Mouse (Mus musculus): Measurements from ENCODE around the gene Fcrl1. TPM values are rescaled to one million over a fixed set of nuclear protein-coding genes. Genes with fewer than 3 reads are reported as not detected.

The Fcrl1 gene
- polyA plus RNA-seq, 1 experiment from 2014 or later, result 1.4 TPM

- DNase-seq (ENCODE audit: low spot score), result no peak
Observed at GRCm38 (mm10) chr3:87410605-87411004, 34.4 kb downstream of the Fcrl1 start.

- DNase-seq (ENCODE audit: low spot score), result peak; percentile 61
Observed at GRCm38 (mm10) chr3:87411150-87411549, 35.0 kb downstream of the Fcrl1 start.

- no peak for DNase-seq (ENCODE audit: low spot score)
Observed at GRCm38 (mm10) chr3:87420645-87421044, 44.5 kb downstream of the Fcrl1 start.

- DNase-seq (ENCODE audit: low spot score), result no peak
Observed at GRCm38 (mm10) chr3:87422386-87422910, 46.3 kb downstream of the Fcrl1 start.

- DNase-seq (ENCODE audit: low spot score), result no peak
Observed at GRCm38 (mm10) chr3:87435479-87435878, 59.3 kb downstream of the Fcrl1 start, which contains the start of gene Fcrl5. Fcrl5 (plus strand) TSS chr3:87435773.

- DNase-seq (ENCODE audit: low spot score), result no peak
Observed at GRCm38 (mm10) chr3:87440586-87440985, 64.4 kb downstream of the Fcrl1 start.

GRCm38 (mm10) chr3:87443968-87444367 lies 67.8 kb downstream of the Fcrl1 start:
- no peak for DNase-seq (ENCODE audit: low spot score)

Other genes starting within 250 kb of the Fcrl1 start
- 1.2 and 1.3 TPM in 2 replicates for gene Kirrel, start 201.6 kb upstream of the Fcrl1 start, polyA plus RNA-seq (2015; fragmentation: Nextera tagmentation; extraction: Ambion mirVana)
- gene Fcrls, start 112.6 kb upstream of the Fcrl1 start, polyA plus RNA-seq (2015; fragmentation: Nextera tagmentation; extraction: Ambion mirVana), result 0.99 and 1.7 TPM in 2 replicates
- 0.22 and 0.44 TPM in 2 replicates for gene Cd5l, start 18.5 kb upstream of the Fcrl1 start, polyA plus RNA-seq (2015; fragmentation: Nextera tagmentation; extraction: Ambion mirVana)
- gene Fcrl5, start 59.4 kb downstream of the Fcrl1 start, polyA plus RNA-seq (2015; fragmentation: Nextera tagmentation; extraction: Ambion mirVana), result not detected in 2 replicates
- 22.8 and 27.7 TPM in 2 replicates for gene Etv3, start 149.0 kb downstream of the Fcrl1 start, polyA plus RNA-seq (2015; fragmentation: Nextera tagmentation; extraction: Ambion mirVana)
- 4.0 and 4.8 TPM in 2 replicates for gene Arhgef11, start 241.2 kb downstream of the Fcrl1 start, polyA plus RNA-seq (2015; fragmentation: Nextera tagmentation; extraction: Ambion mirVana)